Mouse (Mus musculus): Measurements from ENCODE around the gene Tmem132a. TPM values are rescaled to one million over a fixed set of nuclear protein-coding genes. Genes with fewer than 3 reads are reported as not detected.
A peak's percentile ranks its signal among the peaks of the same experiment; 100 is the strongest.

Gene Tmem132a
- polyA plus RNA-seq, 1 experiment from 2014 or later, result 56.2 TPM

DNA sequence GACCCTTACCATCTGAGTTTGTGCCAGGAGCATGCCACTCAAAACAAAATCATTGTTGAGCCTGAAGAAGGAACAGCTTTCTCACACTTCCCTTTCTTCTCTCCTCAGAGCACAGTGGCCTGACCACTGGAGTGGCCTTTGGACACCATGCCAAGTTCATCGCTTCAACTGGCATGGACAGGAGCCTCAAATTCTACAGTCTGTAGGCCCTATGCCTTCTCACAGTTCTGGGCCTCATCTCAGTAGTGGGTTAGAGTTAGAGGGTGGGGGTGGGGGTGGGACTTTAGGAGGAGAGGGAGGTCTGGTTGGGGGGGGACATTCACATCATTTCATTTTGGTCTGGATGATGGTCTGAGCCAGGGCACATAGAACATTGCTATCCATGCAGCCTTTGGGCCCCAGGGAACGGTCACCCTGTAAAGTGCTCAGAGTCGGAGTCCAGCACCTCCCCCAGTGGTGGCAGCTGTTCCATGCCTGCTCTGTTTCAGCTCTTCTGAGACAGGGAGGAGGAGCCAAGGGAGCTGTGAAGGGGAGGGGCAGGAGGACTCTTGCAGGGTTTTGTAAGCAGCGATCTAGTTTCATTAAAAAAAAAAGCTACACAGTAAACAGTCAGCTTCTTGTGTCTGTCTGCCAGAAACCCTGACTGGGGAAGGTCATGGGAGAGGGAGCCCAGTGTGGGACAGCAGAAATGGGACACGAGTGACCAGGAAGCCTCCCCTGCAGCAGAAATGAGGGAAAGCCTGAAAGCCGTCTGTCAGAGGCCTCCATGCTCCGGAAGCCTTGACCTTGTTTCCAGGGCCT is 35.4 kb upstream of the Tmem132a start:
- H3K9ac ChIP-seq (ENCODE audit: low read depth, low read length), result no peak overlapping the region
- peaks cover 13% of the 10 kb centered on the region for H3K36me3 ChIP-seq (ENCODE audit: control insufficient read depth, insufficient read depth, low read length)
- no peaks in the 10 kb centered on the region for H3K27me3 ChIP-seq (ENCODE audit: control insufficient read depth, insufficient read depth, low read length)
- 0 out of 2 replicates have a peak overlapping the region, but pooled peaks have one; percentile 10 for H3K27ac ChIP-seq (ENCODE audit: low read depth, low read length)
- DNase-seq (ENCODE audit: low spot score), result no peak
- 80% methylated on average over 7 of the region's 7 CpGs for WGBS
- H3K4me2 ChIP-seq (replicated peaks; ENCODE audit: low read depth, low read length), result no peak overlapping the region
- no peak for ATAC-seq (ENCODE audit: low FRiP score)
- no peaks in the 10 kb centered on the region for H3K9me3 ChIP-seq (ENCODE audit: control insufficient read depth, low read length)
- no peaks in the 10 kb centered on the region for H3K4me1 ChIP-seq (replicated peaks; ENCODE audit: control insufficient read depth, insufficient read depth, low read length)
- no peak overlapping the region for H3K4me3 ChIP-seq (ENCODE audit: low read depth, low read length)

GRCm38 (mm10) chr19:10904512-10904911 is 34.8 kb upstream of the Tmem132a start:
- Histone ChIP-seq H3K27me3 (ENCODE audit: control insufficient read depth, insufficient read depth, low read length) (no peaks in the 10 kb centered on the region), H3K9ac (ENCODE audit: low read depth, low read length) (no peak overlapping the region), H3K9me3 (ENCODE audit: control insufficient read depth, low read length) (no peaks in the 10 kb centered on the region), H3K4me3 (ENCODE audit: low read depth, low read length) (no peak overlapping the region), H3K36me3 (ENCODE audit: control insufficient read depth, insufficient read depth, low read length) (peaks cover 13% of the 10 kb centered on the region), H3K4me1 (replicated peaks; ENCODE audit: control insufficient read depth, insufficient read depth, low read length) (no peaks in the 10 kb centered on the region), H3K27ac (ENCODE audit: low read depth, low read length) (no peak overlapping the region), H3K4me2 (replicated peaks; ENCODE audit: low read depth, low read length) (no peak overlapping the region)
- no peak for DNase-seq (ENCODE audit: low spot score)
- 95% methylated on average over 5 of the region's 5 CpGs for WGBS
- ATAC-seq (ENCODE audit: low FRiP score), result no peak

DNA sequence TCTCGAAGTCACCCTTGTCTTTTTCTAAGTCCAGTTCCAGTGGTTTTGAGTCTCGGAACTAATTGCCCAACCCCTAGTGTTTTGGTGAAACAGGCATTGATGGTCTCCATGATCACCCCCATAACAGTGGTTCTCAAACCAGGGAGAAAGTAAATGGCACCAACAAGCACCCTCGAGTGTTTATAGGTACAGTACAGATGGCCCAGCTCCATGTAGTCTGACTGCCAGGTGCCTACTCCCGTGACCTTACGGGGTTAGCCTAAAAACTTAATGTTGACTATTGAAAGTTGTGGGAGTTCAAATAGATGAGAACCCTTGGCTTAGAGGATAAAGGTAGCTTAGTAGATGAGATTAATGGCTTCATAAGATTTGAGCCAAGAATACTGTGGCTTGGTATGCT is 31.3 kb upstream of the Tmem132a start:
- DNase-seq (ENCODE audit: low spot score) (no peak), ATAC-seq (ENCODE audit: low FRiP score) (no peak)
- Histone ChIP-seq H3K9me3 (ENCODE audit: control insufficient read depth, low read length) (no peaks in the 10 kb centered on the region), H3K9ac (ENCODE audit: low read depth, low read length) (no peak overlapping the region), H3K4me3 (ENCODE audit: low read depth, low read length) (no peak overlapping the region), H3K27ac (ENCODE audit: low read depth, low read length) (no peak overlapping the region), H3K27me3 (ENCODE audit: control insufficient read depth, insufficient read depth, low read length) (no peaks in the 10 kb centered on the region), H3K36me3 (ENCODE audit: control insufficient read depth, insufficient read depth, low read length) (peaks cover 14% of the 10 kb centered on the region), H3K4me2 (replicated peaks; ENCODE audit: low read depth, low read length) (no peak overlapping the region), H3K4me1 (replicated peaks; ENCODE audit: control insufficient read depth, insufficient read depth, low read length) (no peaks in the 10 kb centered on the region; the same call in 1 of the 2 replicates)
- WGBS, result 94% methylated on average over 5 of the region's 5 CpGs

- DNase-seq (ENCODE audit: low spot score), result no peak
- WGBS, result 89% methylated on average over 6 of the region's 6 CpGs
- H3K27me3 ChIP-seq (ENCODE audit: control insufficient read depth, insufficient read depth, low read length), result no peaks in the 10 kb centered on the region
- peaks cover 14% of the 10 kb centered on the region for H3K36me3 ChIP-seq (ENCODE audit: control insufficient read depth, insufficient read depth, low read length)
- H3K4me1 ChIP-seq (replicated peaks; ENCODE audit: control insufficient read depth, insufficient read depth, low read length), result no peaks in the 10 kb centered on the region; the same call in 1 of the 2 replicates
- H3K4me2 ChIP-seq (replicated peaks; ENCODE audit: low read depth, low read length), result no peak overlapping the region
- H3K4me3 ChIP-seq (ENCODE audit: low read depth, low read length), result no peak overlapping the region
- H3K9ac ChIP-seq (ENCODE audit: low read depth, low read length), result no peak overlapping the region
- H3K27ac ChIP-seq (ENCODE audit: low read depth, low read length), result no peak overlapping the region
- no peak for ATAC-seq (ENCODE audit: low FRiP score)
- no peaks in the 10 kb centered on the region for H3K9me3 ChIP-seq (ENCODE audit: control insufficient read depth, low read length)
Measured at GRCm38 (mm10) chr19:10900315-10900714, 30.6 kb upstream of the Tmem132a start.

GRCm38 (mm10) chr19:10897491-10897890 is 27.8 kb upstream of the Tmem132a start:
- Histone ChIP-seq H3K4me3 (ENCODE audit: low read depth, low read length) (no peak overlapping the region), H3K27ac (ENCODE audit: low read depth, low read length) (no peak overlapping the region), H3K36me3 (ENCODE audit: control insufficient read depth, insufficient read depth, low read length) (peaks cover 8% of the 10 kb centered on the region; the same call in 1 of the 2 replicates), H3K4me2 (replicated peaks; ENCODE audit: low read depth, low read length) (no peak overlapping the region), H3K4me1 (replicated peaks; ENCODE audit: control insufficient read depth, insufficient read depth, low read length) (no peaks in the 10 kb centered on the region; the same call in 1 of the 2 replicates), H3K9ac (ENCODE audit: low read depth, low read length) (no peak overlapping the region), H3K27me3 (ENCODE audit: control insufficient read depth, insufficient read depth, low read length) (no peaks in the 10 kb centered on the region), H3K9me3 (ENCODE audit: control insufficient read depth, low read length) (no peaks in the 10 kb centered on the region)
- WGBS, result 88% methylated on average over 8 of the region's 8 CpGs
- DNase-seq (ENCODE audit: low spot score) (no peak), ATAC-seq (ENCODE audit: low FRiP score) (no peak)

- Histone ChIP-seq H3K36me3 (ENCODE audit: control insufficient read depth, insufficient read depth, low read length) (peaks cover 8% of the 10 kb centered on the region; the same call in 1 of the 2 replicates), H3K9ac (ENCODE audit: low read depth, low read length) (no peak overlapping the region), H3K27ac (ENCODE audit: low read depth, low read length) (no peak overlapping the region), H3K27me3 (ENCODE audit: control insufficient read depth, insufficient read depth, low read length) (no peaks in the 10 kb centered on the region), H3K4me3 (ENCODE audit: low read depth, low read length) (no peak overlapping the region), H3K9me3 (ENCODE audit: control insufficient read depth, low read length) (no peaks in the 10 kb centered on the region), H3K4me1 (replicated peaks; ENCODE audit: control insufficient read depth, insufficient read depth, low read length) (no peaks in the 10 kb centered on the region; the same call in 1 of the 2 replicates), H3K4me2 (replicated peaks; ENCODE audit: low read depth, low read length) (peak overlapping the region; percentile 0; the same call in 1 of the 2 replicates)
- 86% methylated on average over 7 of the region's 7 CpGs for WGBS
- ATAC-seq (ENCODE audit: low FRiP score), result no peak
- no peak for DNase-seq (ENCODE audit: low spot score)
Measured at GRCm38 (mm10) chr19:10896849-10897248, 27.1 kb upstream of the Tmem132a start.

DNA sequence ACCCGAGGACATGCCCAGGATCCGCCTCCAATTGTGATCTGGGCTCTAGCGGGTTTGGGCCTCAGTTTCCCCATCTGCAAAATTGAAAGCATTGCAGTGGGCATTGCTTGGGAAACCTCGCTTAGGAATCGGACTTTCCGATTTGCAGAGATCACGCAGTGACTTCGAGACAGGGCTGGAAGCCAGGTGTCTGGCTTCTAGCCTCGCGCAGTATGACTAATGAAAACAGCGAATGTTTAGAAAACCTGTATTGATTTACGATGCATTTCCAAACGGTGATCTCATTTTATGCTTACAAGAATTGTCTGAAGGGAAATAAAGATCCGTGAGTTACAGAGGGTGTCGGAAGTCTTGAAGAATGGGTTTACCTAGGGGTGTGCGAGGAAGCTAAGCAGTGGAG is 26.0 kb upstream of the Tmem132a start:
- H3K4me2 ChIP-seq (replicated peaks; ENCODE audit: low read depth, low read length), result peak overlapping the region; percentile 82
- ATAC-seq (ENCODE audit: low FRiP score) (no peak), DNase-seq (ENCODE audit: low spot score) (no peak)
- no peaks in the 10 kb centered on the region for H3K27me3 ChIP-seq (ENCODE audit: control insufficient read depth, insufficient read depth, low read length)
- no peaks in the 10 kb centered on the region for H3K9me3 ChIP-seq (ENCODE audit: control insufficient read depth, low read length)
- H3K4me1 ChIP-seq (replicated peaks; ENCODE audit: control insufficient read depth, insufficient read depth, low read length), result no peaks in the 10 kb centered on the region; the same call in 1 of the 2 replicates
- peak overlapping the region; percentile 79 for H3K9ac ChIP-seq (ENCODE audit: low read depth, low read length)
- 3% methylated on average over 16 of the region's 16 CpGs for WGBS
- peak overlapping the region; percentile 92 for H3K27ac ChIP-seq (ENCODE audit: low read depth, low read length)
- peak overlapping the region; percentile 67 for H3K4me3 ChIP-seq (ENCODE audit: low read depth, low read length)
- 0 out of 2 replicates have a peak, but pooled peaks cover 5% of the 10 kb centered on the region for H3K36me3 ChIP-seq (ENCODE audit: control insufficient read depth, insufficient read depth, low read length)

GRCm38 (mm10) chr19:10895016-10895528 is 25.3 kb upstream of the Tmem132a start, which contains the start of gene Prpf19:
Gene Prpf19, plus strand, starts transcription at chr19:10895231.
- Histone ChIP-seq H3K4me2 (replicated peaks; ENCODE audit: low read depth, low read length) (peak within 1 kb of the TSS; percentile 82), H3K4me3 (ENCODE audit: low read depth, low read length) (peak within 1 kb of the TSS; percentile 67), H3K27me3 (ENCODE audit: control insufficient read depth, insufficient read depth, low read length) (no peaks in the 10 kb centered on the region), H3K27ac (ENCODE audit: low read depth, low read length) (peak within 1 kb of the TSS; percentile 92), H3K36me3 (ENCODE audit: control insufficient read depth, insufficient read depth, low read length) (0 out of 2 replicates have a peak, but pooled peaks cover 3% of the 10 kb centered on the region), H3K4me1 (replicated peaks; ENCODE audit: control insufficient read depth, insufficient read depth, low read length) (no peaks in the 10 kb centered on the region; the same call in 1 of the 2 replicates), H3K9ac (ENCODE audit: low read depth, low read length) (peak within 1 kb of the TSS; percentile 79), H3K9me3 (ENCODE audit: control insufficient read depth, low read length) (no peaks in the 10 kb centered on the region)
- WGBS, result under 1% methylated on average over 43 of the region's 43 CpGs
- DNase-seq (ENCODE audit: low spot score) (peak; percentile 99), ATAC-seq (ENCODE audit: low FRiP score) (peak; percentile 96)

All from hindbrain, embryonic 11.5 days (tissue).